Mouse (Mus musculus): Measurements from ENCODE around the gene Tmub1.
A peak's percentile ranks its signal among the peaks of the same experiment; 100 is the strongest.

Gene Tmub1

GRCm38 (mm10) chr5:24453283-24453984, 5.8 kb upstream of the Tmub1 start:
- DNase-seq, result no peak

GRCm38 (mm10) chr5:24452691-24453233, 5.1 kb upstream of the Tmub1 start:
- DNase-seq, result peak; percentile 19 to 26

GRCm38 (mm10) chr5:24452030-24452690, 4.5 kb upstream of the Tmub1 start, which contains the start of gene Agap3:
Agap3 (plus strand) TSS chr5:24452177.
- DNase-seq, result peak; percentile 40 to 41

GRCm38 (mm10) chr5:24451264-24452029, 3.8 kb upstream of the Tmub1 start:
- peak; percentile 74 to 78 for DNase-seq

- no peak for DNase-seq
Measured at GRCm38 (mm10) chr5:24446630-24447029, 1.0 kb downstream of the Tmub1 start.

GRCm38 (mm10) chr5:24445428-24446080, 2.1 kb downstream of the Tmub1 start:
- no peak for DNase-seq

GRCm38 (mm10) chr5:24444746-24445427, 2.8 kb downstream of the Tmub1 start, which contains the start of gene Fastk:
Fastk (minus strand) TSS chr5:24445287.
- peak; percentile 93 to 94 for DNase-seq

GRCm38 (mm10) chr5:24443927-24444326, 3.7 kb downstream of the Tmub1 start:
- no peak for DNase-seq

- DNase-seq, result no peak
Measured at GRCm38 (mm10) chr5:24443204-24443603, 4.5 kb downstream of the Tmub1 start.

- DNase-seq, result no peak
Measured at GRCm38 (mm10) chr5:24442029-24442428, 5.6 kb downstream of the Tmub1 start.

- no peak for DNase-seq
Measured at GRCm38 (mm10) chr5:24441187-24441586, 6.5 kb downstream of the Tmub1 start.

GRCm38 (mm10) chr5:24433993-24434392, 13.7 kb downstream of the Tmub1 start:
- DNase-seq, result no peak

- DNase-seq, result no peak
Measured at GRCm38 (mm10) chr5:24428596-24428995, 19.1 kb downstream of the Tmub1 start.

GRCm38 (mm10) chr5:24427981-24428402, 19.7 kb downstream of the Tmub1 start:
- DNase-seq, result no peak

- no peak for DNase-seq
Measured at GRCm38 (mm10) chr5:24427285-24427633, 20.4 kb downstream of the Tmub1 start.

- DNase-seq, result no peak
Measured at GRCm38 (mm10) chr5:24426556-24427284, 20.9 kb downstream of the Tmub1 start.

- DNase-seq, result peak; percentile 5 to 13
Measured at GRCm38 (mm10) chr5:24426037-24426432, 21.6 kb downstream of the Tmub1 start.

GRCm38 (mm10) chr5:24425421-24426036, 22.1 kb downstream of the Tmub1 start:
- DNase-seq, result no peak

GRCm38 (mm10) chr5:24424861-24425411, 22.7 kb downstream of the Tmub1 start:
- DNase-seq, result peak; percentile 86 to 91

GRCm38 (mm10) chr5:24424004-24424781, 23.5 kb downstream of the Tmub1 start:
- peak in 1 of 2 experiments; percentile 30 for DNase-seq

All from B cell, adult 2 months (primary cell).